Mouse (Mus musculus) embryonic facial prominence, embryonic 11.5 days (tissue): ENCODE measurements around the gene Cyp20a1. TPM values are rescaled to one million over a fixed set of nuclear protein-coding genes. Genes with fewer than 3 reads are reported as not detected.

Experiments
- ATAC-seq: fragments of 200-750 bp; cut with Nextera tagmentation; replicated peaks from 2 replicates; pipeline ENCODE4 v1.8.0; 2017; ENCODE audit warnings: low read depth; ENCODE audit not compliant: insufficient number of reproducible peaks, low FRiP score, low TSS enrichment
- DNase-seq: peaks from one replicate; pipeline ENCODE4 v3.0.0-alpha.2; 2015; ENCODE audit warnings: low spot score
- H3K27ac ChIP-seq: fragments of 300-500 bp; sonication (generic); replicated peaks from 2 replicates; pipeline ENCODE4 v1.5.1; 2014; ENCODE audit warnings: mild to moderate bottlenecking, low read depth, low read length, control low read depth
- H3K27me3 ChIP-seq: fragments of 300-500 bp; sonication (generic); 2 replicates; pipeline ENCODE4 v1.6.1; 2014; ENCODE audit warnings: mild to moderate bottlenecking, low read length, moderate library complexity, mixed read lengths; ENCODE audit not compliant: control insufficient read depth, insufficient read depth
- H3K36me3 ChIP-seq: fragments of 300-500 bp; sonication (generic); replicated peaks from 2 replicates; pipeline ENCODE4 v1.6.1; 2014; ENCODE audit warnings: low read depth, mild to moderate bottlenecking, low read length, moderate library complexity, mixed read lengths; ENCODE audit not compliant: control insufficient read depth, insufficient read depth
- H3K4me1 ChIP-seq: fragments of 300-500 bp; sonication (generic); 2 replicates; pipeline ENCODE4 v1.6.1; 2014; ENCODE audit warnings: low read length, mixed read lengths; ENCODE audit not compliant: control insufficient read depth, insufficient read depth
- H3K4me2 ChIP-seq: fragments of 300-500 bp; sonication (generic); 2 replicates; pipeline ENCODE4 v1.6.1; 2014; ENCODE audit warnings: low read depth, mild to moderate bottlenecking, control low read depth, low read length, moderate library complexity
- H3K4me3 ChIP-seq: fragments of 300-500 bp; sonication (generic); 2 replicates; pipeline ENCODE4 v1.5.1; 2014; ENCODE audit warnings: low read depth, low read length, control low read depth
- H3K9ac ChIP-seq: fragments of 300-500 bp; sonication (generic); replicated peaks from 2 replicates; pipeline ENCODE4 v1.6.1; 2014; ENCODE audit warnings: mild to moderate bottlenecking, control low read depth, low read length
- H3K9me3 ChIP-seq: fragments of 300-500 bp; sonication (generic); replicated peaks from 2 replicates; pipeline ENCODE4 v1.6.1; 2016; ENCODE audit warnings: mild to moderate bottlenecking, low read length, inconsistent platforms, mixed read lengths; ENCODE audit not compliant: control insufficient read depth
- WGBS: fragments of 180-500 bp; shearing (Covaris S2); extraction: QIAGEN DNeasy Blood & Tissue Kit; methylation state at CpG from one replicate; pipeline ENCODE4 v1.1.7; 2014; 5-methylcytosine and 5-hydroxymethylcytosine counted together
- polyA plus RNA-seq: library from polyadenylated mRNA; unstranded; fragments of >200 nt; fragmentation: Nextera tagmentation; extraction: Ambion mirVana; gene quantifications from 2 replicates; pipeline ENCODE4 v1.2.1, GENCODE M21; 2014

Gene Cyp20a1
- polyA plus RNA-seq, 1 experiment from 2014 or later: 12.2 TPM

DNA sequence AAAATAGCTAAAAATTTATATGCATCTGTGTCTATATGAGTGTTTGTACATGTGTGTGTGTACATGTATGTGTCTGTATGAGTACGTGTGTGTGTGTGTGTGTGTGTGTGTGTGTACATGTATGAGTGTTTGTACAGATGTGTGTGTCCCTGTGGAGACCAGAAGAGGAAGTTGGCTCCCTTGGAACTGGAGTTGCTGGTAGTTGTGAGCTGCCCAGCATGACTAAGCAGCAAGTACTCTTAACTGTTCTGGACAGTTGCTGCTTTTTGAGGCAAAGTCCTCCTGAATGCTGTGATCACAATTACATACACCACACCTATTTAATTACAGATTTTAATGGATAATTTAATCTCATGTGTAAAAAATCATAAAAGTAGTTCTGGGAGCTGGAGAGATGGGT is 33.4 kb downstream of the Cyp20a1 start:
- Histone ChIP-seq H3K4me1 (no peaks in the 10 kb centered on the region), H3K27me3 (no peaks in the 10 kb centered on the region), H3K27ac (no peak overlapping the region), H3K9me3 (no peaks in the 10 kb centered on the region), H3K4me3 (no peak overlapping the region), H3K4me2 (no peak overlapping the region), H3K9ac (no peak overlapping the region), H3K36me3 (no peaks in the 10 kb centered on the region)
- WGBS: 68% methylated on average over 1 of the region's 1 CpGs
- ATAC-seq: no peak
- DNase-seq: no peak

DNA sequence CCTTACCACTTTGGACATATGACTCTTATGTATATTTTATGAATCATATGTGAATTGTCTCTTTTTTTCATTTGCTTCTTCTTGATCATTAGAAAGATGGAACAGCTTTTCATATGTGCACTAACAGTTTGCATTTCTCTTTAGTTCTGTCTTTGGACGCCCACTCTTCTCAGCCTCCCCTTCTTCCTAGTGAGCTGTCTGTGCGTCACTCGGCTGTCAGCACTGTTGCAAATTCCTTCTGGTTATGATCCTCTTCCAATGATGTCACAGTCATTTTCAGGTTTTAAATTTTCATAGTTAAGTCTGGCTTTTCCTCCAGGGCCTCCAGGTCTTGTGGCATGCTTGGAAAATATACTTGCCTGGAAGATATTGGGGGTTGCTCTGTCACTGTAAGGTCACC is 38.8 kb downstream of the Cyp20a1 start:
- no peak for ATAC-seq
- 90% methylated on average over 3 of the region's 3 CpGs for WGBS
- H3K36me3 ChIP-seq: no peaks in the 10 kb centered on the region
- H3K9ac ChIP-seq: no peak overlapping the region
- DNase-seq: no peak
- H3K27me3 ChIP-seq: no peaks in the 10 kb centered on the region
- no peak overlapping the region for H3K27ac ChIP-seq
- H3K4me3 ChIP-seq: no peak overlapping the region
- no peak overlapping the region for H3K4me2 ChIP-seq
- no peaks in the 10 kb centered on the region for H3K9me3 ChIP-seq
- H3K4me1 ChIP-seq: no peaks in the 10 kb centered on the region

DNA sequence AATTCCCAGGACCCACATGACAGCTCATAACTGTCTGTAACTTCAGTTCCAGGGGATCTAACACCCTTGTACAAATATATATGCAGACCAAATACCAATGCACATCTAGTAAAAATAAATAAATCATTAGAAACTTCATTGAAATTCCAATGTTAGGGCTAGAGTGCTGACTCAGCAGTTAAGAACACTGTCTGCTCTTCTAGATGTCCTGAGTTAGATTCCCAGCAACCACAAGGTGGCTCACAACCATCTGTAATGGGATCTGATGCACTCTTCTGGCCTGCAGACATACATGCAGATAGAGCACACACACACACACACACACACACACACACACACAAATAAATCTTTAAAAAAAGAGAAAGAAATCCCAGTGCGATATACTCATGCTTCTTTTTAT is 61.7 kb downstream of the Cyp20a1 start:
- H3K4me1 ChIP-seq: no peaks in the 10 kb centered on the region
- WGBS: 91% methylated on average over 1 of the region's 1 CpGs
- no peak overlapping the region for H3K4me2 ChIP-seq
- H3K9ac ChIP-seq: no peak overlapping the region
- no peaks in the 10 kb centered on the region for H3K9me3 ChIP-seq
- DNase-seq (peak; percentile 5), ATAC-seq (no peak)
- no peaks in the 10 kb centered on the region for H3K27me3 ChIP-seq
- H3K4me3 ChIP-seq: no peak overlapping the region
- H3K27ac ChIP-seq: no peak overlapping the region
- H3K36me3 ChIP-seq: no peaks in the 10 kb centered on the region

- 16% methylated on average over 13 of the region's 13 CpGs for WGBS
- Histone ChIP-seq H3K9ac (peak overlapping the region; percentile 93), H3K36me3 (no peaks in the 10 kb centered on the region), H3K27ac (peak overlapping the region; percentile 96), H3K4me1 (no peaks in the 10 kb centered on the region), H3K9me3 (no peaks in the 10 kb centered on the region), H3K27me3 (no peaks in the 10 kb centered on the region), H3K4me3 (peak overlapping the region; percentile 91), H3K4me2 (peak overlapping the region; percentile 49)
- peak; percentile 20 for DNase-seq
- peak; percentile 75 for ATAC-seq
Measured at GRCm38 (mm10) chr1:60408501-60409167, 65.5 kb downstream of the Cyp20a1 start.

GRCm38 (mm10) chr1:60409168-60409828 is 66.2 kb downstream of the Cyp20a1 start, which contains the start of gene Abi2:
Abi2 (plus strand) TSS chr1:60409619.
- ATAC-seq (peak; percentile 94), DNase-seq (peak; percentile 96)
- WGBS: 0% methylated on average over 43 of the region's 69 CpGs
- Histone ChIP-seq H3K9ac (peak within 1 kb of the TSS; percentile 93), H3K9me3 (no peaks in the 10 kb centered on the region), H3K4me3 (peak within 1 kb of the TSS; percentile 91), H3K36me3 (no peaks in the 10 kb centered on the region), H3K27me3 (no peaks in the 10 kb centered on the region), H3K27ac (peak within 1 kb of the TSS; percentile 96), H3K4me2 (peak within 1 kb of the TSS; percentile 49), H3K4me1 (no peaks in the 10 kb centered on the region)

GRCm38 (mm10) chr1:60409928-60410817 is 67.0 kb downstream of the Cyp20a1 start:
- Histone ChIP-seq H3K4me2 (peak overlapping the region; percentile 47), H3K9ac (peak overlapping the region; percentile 93), H3K9me3 (no peaks in the 10 kb centered on the region), H3K36me3 (no peaks in the 10 kb centered on the region), H3K4me3 (peak overlapping the region; percentile 91), H3K27me3 (no peaks in the 10 kb centered on the region), H3K4me1 (no peaks in the 10 kb centered on the region), H3K27ac (peak overlapping the region; percentile 96)
- peak; percentile 84 for ATAC-seq
- DNase-seq: peak; percentile 50
- WGBS: under 1% methylated on average over 53 of the region's 54 CpGs

GRCm38 (mm10) chr1:60416724-60417123 is 73.6 kb downstream of the Cyp20a1 start:
- Histone ChIP-seq H3K4me2 (no peak overlapping the region), H3K27me3 (no peaks in the 10 kb centered on the region), H3K9me3 (no peaks in the 10 kb centered on the region), H3K27ac (no peak overlapping the region), H3K4me3 (no peak overlapping the region), H3K4me1 (no peaks in the 10 kb centered on the region), H3K36me3 (no peaks in the 10 kb centered on the region), H3K9ac (no peak overlapping the region)
- WGBS: 87% methylated on average over 3 of the region's 3 CpGs
- ATAC-seq (no peak), DNase-seq (no peak)
